Mouse (Mus musculus): ENCODE results near the gene Khnyn.

- no peak for TF ChIP-seq CTCF (IDR thresholded peaks at IDR 0.05; ENCODE audit: extremely low read depth, insufficient read depth, insufficient read length, insufficient replicate concordance)
- TF ChIP-seq POLR2A (IDR thresholded peaks at IDR 0.05; ENCODE audit: low read depth, low read length) = no peak
Observed at GRCm38 (mm10) chr14:55854406-55855100, 30.2 kb upstream of the Khnyn start.
